Mouse (Mus musculus): ENCODE results near the gene Rad9b.

Rad9b gene

GRCm38 (mm10) chr5:122353807-122354491 is at the start of gene Rad9b, which contains the start of gene Vps29:
Rad9b (minus strand) TSS chr5:122354233.
Vps29 (plus strand) TSS chr5:122354369.
- POLR2A ChIA-PET: interaction anchor here (0.6 to 2.4 kb wide), 68 partner anchors 10 to 784 kb away, joined by 3 to 28 read pairs (median 4); partner anchors contain the start of genes Tctn1 (in 3 of the 4), Atp2a2 (in 2 of the 4), Fam216a (in 2 of the 4) and Ppp1cc (in 2 of the 4)
- CTCF ChIA-PET: interaction anchor here (0.6 to 3.4 kb wide), 21 partner anchors 9 to 942 kb away, joined by 3 to 12 read pairs (median 3); partner anchors contain the start of genes Tctn1 (in 2 of the 4) and Gpn3 (in 1 of the 4)

DNA sequence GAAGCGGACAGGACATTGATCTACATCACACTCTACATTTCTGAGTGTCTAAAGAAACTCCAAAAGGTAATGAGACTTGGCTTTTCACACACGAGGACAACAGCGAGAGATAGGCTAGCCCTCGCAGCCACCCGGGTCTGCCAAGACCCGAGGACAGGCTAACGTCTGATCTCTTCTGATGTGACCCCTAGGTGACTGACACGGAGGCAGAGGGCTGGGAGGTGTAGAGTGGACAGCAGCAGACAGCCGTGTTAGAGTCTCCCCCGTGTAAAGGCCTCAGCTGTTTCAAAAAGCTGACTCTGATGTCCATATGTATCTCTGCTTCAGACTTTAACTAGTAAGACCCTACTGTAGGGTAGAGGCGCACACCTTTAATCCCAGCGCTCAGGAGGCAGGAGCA is 49.3 kb upstream of the Rad9b start:
- ChIA-PET CTCF (interaction anchor here in 2 of 4 experiments (0.6 to 1.4 kb wide), 3 partner anchors 139 to 261 kb away, joined by 3 to 6 read pairs (median 3); partner anchors contain the start of gene Tctn1 (in 1 of the 2)), POLR2A (interaction anchor here in 1 of 4 experiments (1.4 kb wide), 1 partner anchor 224 kb away, joined by 8 read pairs; no protein-coding TSS in a partner anchor)

DNA sequence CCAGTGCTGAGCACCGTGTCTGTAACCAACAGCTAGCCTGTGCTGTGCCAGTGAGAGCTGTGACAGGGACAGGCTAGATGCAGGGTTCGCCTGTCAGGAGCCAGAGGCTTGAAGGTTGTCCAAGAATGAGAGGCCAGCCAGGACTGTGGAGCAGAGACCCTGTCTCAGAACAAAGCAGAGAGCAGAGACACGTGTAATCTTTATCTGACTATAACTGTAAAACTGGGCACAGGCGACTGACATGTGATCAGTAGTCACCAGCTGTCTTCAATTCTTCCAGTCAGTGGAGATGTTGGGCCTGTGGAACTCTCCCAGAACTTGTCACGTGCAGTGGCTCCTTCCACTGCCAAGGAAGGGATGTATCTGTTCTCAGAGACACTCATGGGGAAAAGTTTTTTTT is 48.7 kb upstream of the Rad9b start:
- POLR2A ChIA-PET: interaction anchor here in 2 of 4 experiments (0.7 to 1.4 kb wide), 2 partner anchors 99 to 224 kb away, joined by 3 to 8 read pairs; no protein-coding TSS in a partner anchor
- CTCF ChIA-PET: interaction anchor here in 2 of 4 experiments (0.6 to 1.4 kb wide), 4 partner anchors 9 to 260 kb away, joined by 3 to 6 read pairs (median 3); partner anchors contain the start of gene Tctn1 (in 1 of the 2)

DNA sequence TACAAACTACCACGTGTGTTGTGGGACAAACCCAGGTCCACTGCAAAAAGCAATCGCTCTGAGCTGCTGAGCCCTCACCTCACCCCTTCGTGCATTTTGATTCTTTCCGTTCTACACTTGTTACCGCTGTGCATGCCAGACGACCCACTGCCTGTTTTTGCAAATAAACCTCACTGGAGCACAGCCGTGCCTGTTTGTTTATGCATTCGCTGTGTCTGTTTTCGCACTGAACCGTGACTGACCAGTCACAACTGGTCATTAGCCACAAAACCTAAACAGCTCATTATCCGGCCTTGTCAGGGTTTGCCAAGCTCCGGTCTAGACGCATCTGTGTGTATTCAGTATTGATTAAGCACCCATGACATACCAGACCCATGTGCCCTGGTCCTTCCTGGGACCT is 48.1 kb upstream of the Rad9b start:
- ChIA-PET CTCF (interaction anchor here in 3 of 4 experiments (0.5 to 1.4 kb wide), 4 partner anchors 8 to 323 kb away, joined by 3 to 6 read pairs (median 4); partner anchors contain the start of gene Tctn1 (in 1 of the 3)), POLR2A (interaction anchor here in 2 of 4 experiments (0.6 to 1.4 kb wide), 3 partner anchors 98 to 506 kb away, joined by 3 to 8 read pairs (median 4); no protein-coding TSS in a partner anchor)

DNA sequence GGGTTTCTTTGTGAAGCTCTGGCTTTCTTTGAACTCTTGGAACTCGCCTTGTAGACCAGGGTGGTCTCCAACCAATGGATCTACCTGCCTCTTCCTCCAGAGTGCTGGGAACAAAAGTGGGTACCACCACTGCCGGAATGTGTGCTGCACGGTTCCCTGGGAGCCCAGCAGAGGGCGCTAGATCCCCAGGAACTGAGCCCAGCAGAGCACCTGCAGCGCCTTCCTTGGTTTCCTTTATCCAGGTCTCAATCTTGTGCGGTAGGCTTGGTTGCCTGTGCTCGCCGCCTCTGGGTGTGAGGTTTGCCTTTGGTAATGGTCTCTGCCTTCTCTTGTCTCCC is 47.2 kb upstream of the Rad9b start:
- ChIA-PET CTCF (no interaction called here), POLR2A (interaction anchor here in 2 of 4 experiments (0.5 to 1.1 kb wide), 2 partner anchors 218 to 552 kb away, joined by 3 read pairs; no protein-coding TSS in a partner anchor)

DNA sequence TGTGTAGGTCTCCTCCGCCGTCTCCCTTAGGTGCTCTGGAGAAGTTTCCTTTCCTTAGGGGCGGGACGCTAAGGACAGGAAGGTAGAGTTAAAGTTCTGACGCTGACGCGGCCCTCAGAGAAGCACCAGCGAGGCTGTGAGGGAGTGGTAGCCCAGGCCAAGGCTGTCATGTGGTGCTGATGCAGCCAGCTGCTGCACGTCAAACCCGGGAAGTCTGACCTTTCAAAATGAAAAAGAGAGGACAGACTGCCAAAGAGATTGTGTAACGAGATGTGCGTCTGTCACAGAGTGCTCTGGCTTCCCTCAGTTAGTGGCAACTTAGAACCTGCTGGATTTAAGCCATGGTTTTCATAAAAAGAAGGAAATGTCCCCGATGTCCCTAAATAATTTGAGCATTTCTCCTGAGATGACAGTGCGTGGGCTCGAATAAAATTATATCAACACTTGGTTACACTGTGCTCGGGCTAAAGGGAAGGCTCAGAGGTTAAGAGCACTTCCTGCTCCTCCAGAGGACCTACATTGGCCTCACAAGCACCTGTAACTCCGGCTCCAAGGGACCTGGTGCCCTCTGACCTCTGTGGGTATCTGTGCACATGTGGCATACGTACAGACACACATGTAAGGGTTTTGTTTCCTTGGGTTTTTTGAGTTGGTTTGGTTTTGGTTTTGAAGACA is 46.7 kb upstream of the Rad9b start:
- POLR2A ChIA-PET: interaction anchor here in 2 of 4 experiments (0.5 to 1.1 kb wide), 2 partner anchors 219 to 552 kb away, joined by 3 read pairs; no protein-coding TSS in a partner anchor
- CTCF ChIA-PET: interaction anchor here in 1 of 4 experiments (1.1 kb wide), 1 partner anchor 9 kb away, joined by 4 read pairs; no protein-coding TSS in a partner anchor

DNA sequence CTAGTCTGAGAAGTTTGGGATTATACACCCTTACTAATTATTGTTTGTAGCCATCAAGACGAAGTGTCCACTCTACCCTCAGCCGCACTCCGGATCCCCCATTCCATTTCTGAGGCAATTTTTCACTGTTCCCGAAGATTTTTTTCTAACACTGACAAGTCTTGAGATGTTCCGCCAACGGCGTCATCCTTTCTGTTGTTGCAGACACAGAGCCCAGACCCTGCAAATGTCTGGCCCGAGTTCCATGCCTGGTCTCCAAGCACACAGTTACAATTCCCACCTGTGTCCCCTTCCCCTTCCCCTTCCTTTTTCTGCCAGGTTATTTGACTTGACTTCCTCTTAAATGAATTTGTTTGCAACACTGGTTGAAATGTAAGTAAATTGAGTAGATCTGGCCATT is 45.8 kb upstream of the Rad9b start:
- CTCF ChIA-PET: interaction anchor here in 2 of 4 experiments (0.7 to 1.1 kb wide), 3 partner anchors 10 to 421 kb away, joined by 3 to 4 read pairs (median 3); partner anchors contain the start of gene Anapc5 (in 1 of the 2)
- POLR2A ChIA-PET: interaction anchor here in 1 of 4 experiments (1.1 to 1.5 kb wide), 2 partner anchors 18 to 219 kb away, joined by 3 to 4 read pairs; no protein-coding TSS in a partner anchor

GRCm38 (mm10) chr5:122397495-122397894 is 43.5 kb upstream of the Rad9b start:
- CTCF ChIA-PET: interaction anchor here in 3 of 4 experiments (0.9 to 2.9 kb wide), 6 partner anchors 17 to 281 kb away, joined by 3 to 20 read pairs (median 8); partner anchors contain the start of gene Tctn1 (in 1 of the 3)
- POLR2A ChIA-PET: interaction anchor here in 3 of 4 experiments (0.6 to 1.8 kb wide), 15 partner anchors 11 to 188 kb away, joined by 3 to 11 read pairs (median 4); partner anchors contain the start of genes Fam216a (in 2 of the 3), Gpn3 (in 1 of the 3), Rad9b (in 1 of the 3) and Tctn1 (in 1 of the 3)

DNA sequence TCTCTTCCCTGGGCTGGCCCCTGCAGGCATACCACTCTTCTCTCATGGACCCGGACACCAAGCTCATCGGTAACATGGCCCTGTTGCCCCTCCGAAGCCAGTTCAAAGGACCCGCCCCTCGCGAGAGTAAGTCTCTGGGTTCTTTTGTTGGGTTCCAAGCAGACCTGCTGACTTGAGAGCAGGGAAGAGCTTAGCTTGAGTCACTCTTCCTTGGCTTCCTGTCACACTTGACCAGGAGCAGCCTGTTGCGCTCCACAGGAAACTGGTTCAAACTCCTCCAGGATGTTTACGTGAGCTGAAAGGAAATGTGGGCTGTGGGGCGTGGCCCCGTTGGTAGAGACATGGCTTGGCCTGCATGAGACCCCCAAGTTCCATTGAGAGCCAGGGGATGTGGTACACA is 42.8 kb upstream of the Rad9b start:
- ChIA-PET CTCF (interaction anchor here (0.6 to 2.9 kb wide), 15 partner anchors 11 to 569 kb away, joined by 3 to 20 read pairs (median 5); partner anchors contain the start of gene Tctn1 (in 1 of the 4)), POLR2A (interaction anchor here in 3 of 4 experiments (0.6 to 1.8 kb wide), 36 partner anchors 9 to 377 kb away, joined by 3 to 11 read pairs (median 3); partner anchors contain the start of genes Fam216a (in 3 of the 3), Gpn3 (in 2 of the 3), Ppp1cc (in 1 of the 3) and Rad9b (in 1 of the 3))

GRCm38 (mm10) chr5:122393887-122394286 is 39.9 kb upstream of the Rad9b start:
- ChIA-PET CTCF (interaction anchor here (0.5 to 1.9 kb wide), 28 partner anchors 9 to 670 kb away, joined by 3 to 23 read pairs (median 4); partner anchors contain the start of genes Tctn1 (in 3 of the 4), Fam216a (in 1 of the 4) and Gpn3 (in 1 of the 4)), POLR2A (interaction anchor here in 3 of 4 experiments (0.6 to 1.7 kb wide), 7 partner anchors 16 to 129 kb away, joined by 3 to 8 read pairs (median 3); partner anchors contain the start of genes Rad9b (in 2 of the 3), Vps29 (in 2 of the 3) and Tctn1 (in 1 of the 3))

DNA sequence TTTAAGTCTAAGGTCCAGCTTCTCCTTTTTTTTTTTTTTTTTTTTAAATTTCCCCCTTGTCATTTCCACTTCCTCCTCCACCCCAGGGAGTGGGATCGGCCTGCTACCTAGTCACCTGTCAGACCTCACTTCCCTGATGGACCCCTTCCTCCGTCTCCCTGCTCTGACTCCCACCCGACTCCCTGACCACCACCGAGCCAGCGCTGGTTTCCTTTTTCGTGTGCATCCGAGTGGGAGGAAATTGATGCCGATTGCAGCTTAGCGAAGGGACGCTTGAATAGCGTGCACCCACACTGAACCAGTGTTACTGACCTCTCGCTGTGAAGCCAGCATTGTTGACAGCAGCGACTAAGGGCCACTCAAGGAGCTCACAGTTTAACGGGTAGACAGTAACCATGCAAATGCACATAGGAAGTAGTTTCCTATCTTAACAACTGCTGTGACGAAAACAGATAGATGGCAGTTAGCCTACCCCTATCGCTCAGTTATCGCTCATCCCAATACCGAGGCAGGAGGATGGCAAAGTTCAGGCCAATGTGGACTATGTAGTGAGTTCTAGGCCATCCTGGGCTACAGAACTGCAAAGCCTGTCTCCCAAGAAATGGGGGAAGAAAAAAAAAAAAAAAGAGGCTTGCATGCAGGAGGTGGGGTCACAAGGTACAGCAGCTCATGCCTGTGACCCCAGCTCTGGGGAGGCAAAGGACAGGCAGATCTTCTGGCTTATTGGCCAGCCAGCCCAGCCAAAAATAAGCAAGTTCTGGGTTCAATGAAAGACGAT is 38.4 kb upstream of the Rad9b start:
- ChIA-PET POLR2A (interaction anchor here (0.6 to 1.6 kb wide), 12 partner anchors 10 to 1955 kb away, joined by 3 to 8 read pairs (median 3); partner anchors contain the start of genes Rad9b (in 1 of the 4), Tctn1 (in 1 of the 4) and Vps29 (in 1 of the 4)), CTCF (interaction anchor here in 3 of 4 experiments (0.6 to 1.3 kb wide), 9 partner anchors 10 to 278 kb away, joined by 3 to 10 read pairs (median 3); partner anchors contain the start of gene Tctn1 (in 2 of the 3))

- ChIA-PET POLR2A (interaction anchor here in 2 of 4 experiments (0.6 to 1.6 kb wide), 12 partner anchors 9 to 1956 kb away, joined by 3 to 5 read pairs (median 3); partner anchors contain the start of genes Rad9b (in 1 of the 2) and Vps29 (in 1 of the 2)), CTCF (interaction anchor here (0.6 to 1.3 kb wide), 10 partner anchors 11 to 277 kb away, joined by 3 to 8 read pairs (median 3); partner anchors contain the start of gene Tctn1 (in 2 of the 4))
Observed at GRCm38 (mm10) chr5:122391786-122392180, 37.8 kb upstream of the Rad9b start, which contains the start of gene Arpc3. Arpc3 (plus strand) TSS chr5:122391878.

DNA sequence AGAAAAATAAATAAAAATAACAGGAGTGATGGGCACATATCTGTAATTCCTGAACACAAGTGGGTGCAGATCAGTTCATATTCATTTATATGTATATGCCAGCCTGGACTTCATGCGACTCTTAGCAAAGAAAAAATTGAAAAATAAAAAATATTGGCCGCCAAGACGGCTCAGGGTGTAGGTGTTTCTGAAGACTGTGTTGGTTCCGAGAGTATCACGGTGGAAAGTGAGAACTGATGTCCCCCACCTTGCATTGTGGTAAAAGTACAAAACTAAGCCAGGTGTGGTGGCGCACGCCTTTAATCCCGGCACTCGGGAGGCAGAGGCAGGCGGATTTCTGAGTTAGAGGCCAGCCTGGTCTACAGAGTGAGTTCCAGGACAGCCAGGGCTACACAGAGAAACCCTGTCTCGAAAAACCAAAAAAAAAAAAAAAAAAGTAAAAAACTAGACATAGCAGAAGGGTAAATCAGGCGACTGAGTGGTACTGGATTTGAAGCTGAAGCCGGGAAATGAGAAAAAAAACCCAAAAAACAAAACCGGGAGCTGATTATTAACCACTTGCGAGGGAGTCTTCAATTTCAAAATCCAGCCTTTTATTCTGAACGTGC is 37.2 kb upstream of the Rad9b start:
- ChIA-PET CTCF (interaction anchor here in 3 of 4 experiments (0.6 to 1.3 kb wide), 7 partner anchors 11 to 277 kb away, joined by 3 to 4 read pairs (median 3); partner anchors contain the start of gene Tctn1 (in 1 of the 3)), POLR2A (interaction anchor here in 2 of 4 experiments (0.6 to 1.6 kb wide), 12 partner anchors 9 to 1957 kb away, joined by 3 to 5 read pairs (median 3); partner anchors contain the start of genes Rad9b (in 1 of the 2) and Vps29 (in 1 of the 2))

- ChIA-PET CTCF (interaction anchor here in 1 of 4 experiments (1.8 kb wide), 1 partner anchor 11 kb away, joined by 8 read pairs; no protein-coding TSS in a partner anchor), POLR2A (interaction anchor here in 1 of 4 experiments (1.0 to 1.8 kb wide), 3 partner anchors 9 to 18 kb away, joined by 3 to 10 read pairs (median 4); partner anchors contain the start of gene Fam216a)
Observed at GRCm38 (mm10) chr5:122390671-122391070, 36.6 kb upstream of the Rad9b start.

- POLR2A ChIA-PET: interaction anchor here in 2 of 4 experiments (0.6 to 1.8 kb wide), 6 partner anchors 8 to 116 kb away, joined by 3 to 10 read pairs (median 3); partner anchors contain the start of gene Fam216a (in 1 of the 2)
Observed at GRCm38 (mm10) chr5:122390006-122390405, 36.0 kb upstream of the Rad9b start.

More at GRCm38 (mm10) chr5:122390006-122390405, 36.0 kb upstream of the Rad9b start:
- CTCF ChIA-PET: interaction anchor here in 1 of 4 experiments (1.8 kb wide), 1 partner anchor 10 kb away, joined by 8 read pairs; no protein-coding TSS in a partner anchor

Measured in embryonic stem cell, embryonic (primary cell).